Mouse (Mus musculus): ENCODE data around the gene Eml6.

GRCm38 (mm10) chr11:29837066-29837465, 188.8 kb downstream of the Eml6 start:
- TF ChIP-seq CTCF (IDR thresholded peaks at IDR 0.05; ENCODE audit: low read depth) (no peak), EP300 (IDR thresholded peaks at IDR 0.05; ENCODE audit: low read depth) (no peak)
